Mouse (Mus musculus) c-Kit-positive CD71-positive TER-119-positive erythroid progenitor cells, embryonic 14.5 days (primary cell): ENCODE data around the gene Gm28363.
"Not testable (repeated sequence)": the region's sequence is repeated elsewhere in the genome, so short reads cannot be mapped to it uniquely, and the experiment has no call there.

Experiments used
- DNase-seq: peaks from one replicate; pipeline ENCODE4 v3.0.0-alpha.2; 2013; ENCODE audit warnings: low spot score

Gm28363 gene

GRCm38 (mm10) chr1:117696831-117697230, at the start of gene Gm28363:
Gm28363 (plus strand) TSS chr1:117697131.
- DNase-seq, result not testable (repeated sequence)

DNA sequence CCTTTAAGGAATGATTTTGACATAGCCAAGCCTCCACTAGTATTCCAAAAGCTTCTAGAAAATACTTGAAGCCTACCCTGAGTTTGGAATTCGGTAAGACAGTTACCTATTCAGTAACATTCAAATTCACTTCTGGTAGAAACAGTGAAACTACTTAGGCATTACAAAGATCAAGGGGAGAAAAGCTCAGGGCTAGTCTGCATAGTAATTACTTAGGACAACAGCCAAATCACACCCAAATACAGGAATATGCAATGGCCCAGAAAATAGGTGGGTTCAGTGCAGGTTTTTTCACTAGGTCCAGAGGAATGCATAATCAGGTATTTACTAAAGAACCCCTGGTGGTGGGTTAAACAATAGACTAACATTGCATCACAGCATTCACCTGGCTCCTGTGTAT, 46.7 kb upstream of the Gm28363 start:
- not testable (repeated sequence) for DNase-seq
